Mouse (Mus musculus) megakaryocyte progenitor cell, adult 5-6 weeks (primary cell): ENCODE data around the gene Rab3il1. TPM values are rescaled to one million over a fixed set of nuclear protein-coding genes. Genes with fewer than 3 reads are reported as not detected.

Experiments used
- ATAC-seq: replicated peaks from 2 replicates; pipeline ENCODE4 v1.8.0; 2016; ENCODE audit warnings: mild to moderate bottlenecking, moderate TSS enrichment, inconsistent platforms; ENCODE audit not compliant: poor library complexity
- total RNA-seq, 2 experiments: library from RNA; stranded (forward) in 1 of 2; stranded (reverse) in 1 of 2; fragments of 157-497, 149-512 nt in 1 of 2; fragments of 200-1000 nt in 1 of 2; gene quantifications; 2 replicates each; pipeline versions ENCODE4 v1.2.3 to v1.2.4; 2015 to 2017

Gene Rab3il1
- total RNA-seq, 2 experiments from 2014 or later: 3.0 to 3.4 TPM

DNA sequence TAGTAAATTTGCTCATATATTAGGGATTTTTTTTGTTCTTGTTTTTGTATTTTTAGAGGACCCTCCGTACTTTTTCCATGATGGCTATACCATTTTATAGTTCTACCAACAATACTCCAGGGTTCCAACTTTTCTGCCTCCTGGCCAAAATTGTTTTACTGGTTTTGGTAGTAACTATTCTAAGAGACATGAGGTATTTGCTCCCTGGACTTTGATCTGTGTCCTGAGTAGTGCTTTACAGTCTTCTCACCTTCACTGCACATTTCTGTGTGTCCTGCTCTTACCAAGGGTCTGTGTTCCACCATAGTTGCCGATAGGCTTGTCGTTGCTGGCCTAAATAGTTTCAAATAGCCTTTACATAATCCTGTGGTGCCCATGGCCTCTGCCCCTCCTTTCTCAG is 36.9 kb downstream of the Rab3il1 start:
- ATAC-seq: no peak

GRCm38 (mm10) chr19:10038910-10039309 is 37.4 kb downstream of the Rab3il1 start:
- no peak for ATAC-seq

GRCm38 (mm10) chr19:10039615-10040014 is 38.1 kb downstream of the Rab3il1 start:
- ATAC-seq: no peak

- no peak for ATAC-seq
Measured at GRCm38 (mm10) chr19:10040866-10041387, 39.5 kb downstream of the Rab3il1 start.

GRCm38 (mm10) chr19:10041388-10042148 is 40.1 kb downstream of the Rab3il1 start, which contains the start of gene Fads3:
TSS of gene Fads3 (plus strand) at chr19:10041569.
- ATAC-seq: peak; percentile 37

GRCm38 (mm10) chr19:10042232-10042631 is 40.8 kb downstream of the Rab3il1 start:
- 0 out of 2 replicates have a peak, but pooled peaks have one; percentile 12 for ATAC-seq

DNA sequence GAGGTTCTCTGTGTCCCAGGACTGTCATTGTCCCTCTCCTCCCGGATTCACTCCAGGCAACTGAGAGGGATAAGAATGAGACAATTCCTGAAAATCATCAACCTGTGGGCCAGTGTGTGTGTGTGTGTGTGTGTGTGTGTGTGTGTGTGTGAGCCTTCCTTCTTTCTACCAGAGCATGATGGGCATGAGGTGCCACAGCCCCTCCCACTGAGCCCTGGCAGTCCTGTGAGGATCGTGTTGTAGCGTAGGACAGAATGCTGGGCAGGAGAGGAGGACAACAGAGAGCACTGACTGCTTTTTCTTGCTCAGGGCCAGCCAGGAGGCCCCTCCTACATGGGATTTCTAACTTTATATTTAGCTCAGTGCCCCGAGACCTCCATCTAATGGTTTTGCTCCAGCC is 41.3 kb downstream of the Rab3il1 start:
- no peak for ATAC-seq

GRCm38 (mm10) chr19:10043643-10044042 is 42.2 kb downstream of the Rab3il1 start:
- ATAC-seq: no peak

DNA sequence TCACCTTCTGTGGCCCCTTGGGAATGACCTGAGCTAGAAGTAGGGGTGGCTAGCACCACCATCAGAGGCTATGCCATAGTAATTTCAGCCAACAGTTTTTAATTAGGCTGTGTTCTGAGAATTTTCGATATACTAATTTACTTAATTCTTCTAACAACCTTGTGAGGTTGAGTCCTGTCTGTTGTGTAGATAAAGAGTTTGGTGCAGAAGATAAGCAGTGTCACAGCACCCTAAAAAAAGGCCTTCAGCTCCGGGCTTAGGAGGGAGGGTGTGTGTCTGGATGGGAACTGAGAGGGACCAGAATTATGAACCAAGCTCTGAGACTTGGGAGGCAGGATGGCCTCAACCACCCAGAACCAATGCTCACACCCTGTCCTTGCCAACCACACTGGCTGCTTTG is 44.2 kb downstream of the Rab3il1 start:
- ATAC-seq: peak; percentile 58

GRCm38 (mm10) chr19:10046346-10046745 is 44.9 kb downstream of the Rab3il1 start:
- no peak for ATAC-seq

GRCm38 (mm10) chr19:10046983-10047382 is 45.5 kb downstream of the Rab3il1 start:
- peak; percentile 57 for ATAC-seq

- no peak for ATAC-seq
Measured at GRCm38 (mm10) chr19:10049533-10049932, 48.1 kb downstream of the Rab3il1 start.

- no peak for ATAC-seq
Measured at GRCm38 (mm10) chr19:10050438-10050837, 49.0 kb downstream of the Rab3il1 start.

GRCm38 (mm10) chr19:10052698-10053097 is 51.2 kb downstream of the Rab3il1 start:
- peak; percentile 44 for ATAC-seq

DNA sequence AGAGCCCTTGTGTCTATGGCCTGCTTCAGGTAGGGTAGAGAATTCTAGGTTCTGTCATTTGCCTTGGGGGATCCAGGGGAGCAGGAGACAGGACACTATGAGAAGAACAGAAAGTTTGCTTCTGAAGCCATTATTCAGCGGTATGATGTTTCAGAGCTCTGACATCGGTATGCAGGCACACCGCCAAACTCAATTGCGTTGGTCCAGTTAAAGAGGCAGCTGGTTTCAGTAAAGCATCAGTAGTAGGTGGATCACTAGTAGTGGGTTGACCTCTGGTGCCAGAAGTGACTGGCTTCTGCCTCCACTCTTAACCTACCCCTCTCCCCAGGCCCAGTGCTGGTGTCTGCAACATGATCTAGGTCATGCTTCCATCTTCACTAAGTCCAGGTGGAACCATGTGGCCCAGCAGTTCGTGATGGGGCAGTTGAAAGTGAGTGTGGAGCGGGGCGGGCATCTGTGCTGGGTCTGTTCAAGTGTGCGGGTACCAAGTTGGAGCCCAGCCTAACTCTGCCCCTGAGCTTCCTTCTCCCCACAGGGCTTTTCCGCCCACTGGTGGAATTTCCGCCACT is 52.3 kb downstream of the Rab3il1 start:
- no peak for ATAC-seq

DNA sequence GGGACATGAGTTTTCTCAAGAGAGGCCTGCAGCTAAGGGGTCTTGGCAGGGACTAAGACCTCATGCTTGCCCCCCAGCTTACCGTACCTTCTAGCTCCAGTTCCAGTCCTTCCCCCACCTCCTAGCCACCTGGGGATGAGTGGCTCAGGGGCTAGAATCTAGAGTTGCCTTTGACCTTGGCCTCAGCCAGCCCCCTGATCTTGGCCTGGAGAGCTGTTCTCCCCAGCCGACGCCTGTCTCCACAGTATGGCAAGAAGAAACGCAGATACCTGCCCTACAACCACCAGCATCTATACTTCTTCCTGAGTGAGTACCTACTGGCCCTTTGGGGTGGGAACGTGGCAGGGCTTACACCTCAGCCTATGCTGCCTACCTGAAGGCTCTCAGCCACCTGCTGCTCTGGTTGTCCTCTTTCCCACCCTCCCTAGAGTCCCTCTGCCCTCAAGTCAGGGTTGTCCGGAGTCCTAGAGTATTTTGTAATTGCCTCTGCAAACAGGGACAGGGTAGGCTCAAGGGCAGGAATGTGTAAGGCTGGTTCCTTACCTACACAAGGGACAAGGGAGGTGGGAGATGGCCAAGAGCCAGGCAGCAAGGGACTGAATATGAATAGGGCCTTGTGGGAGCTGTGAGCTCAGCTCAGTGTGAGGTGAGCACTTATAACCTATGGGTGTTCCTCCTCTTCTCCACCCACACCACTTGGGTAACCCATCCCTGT is 53.0 kb downstream of the Rab3il1 start:
- no peak for ATAC-seq

DNA sequence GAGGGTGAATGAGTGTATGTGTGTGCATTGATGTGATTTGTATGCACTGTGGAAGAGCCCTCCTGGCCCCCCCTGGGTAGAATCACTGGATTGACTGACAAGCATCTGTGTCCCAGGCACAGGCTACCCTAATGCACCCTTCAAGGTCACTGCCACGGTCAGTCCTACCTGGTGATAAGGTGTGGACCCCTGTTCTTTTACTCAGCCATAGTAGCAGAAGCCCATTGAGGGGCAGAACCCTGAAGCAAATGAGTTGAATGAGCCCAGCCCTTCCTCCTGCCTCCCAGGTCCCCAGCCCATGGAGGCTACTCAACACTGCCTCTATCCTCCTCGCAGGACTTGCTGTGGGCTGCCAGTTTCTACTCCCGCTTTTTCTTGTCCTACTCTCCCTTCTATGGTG is 53.8 kb downstream of the Rab3il1 start:
- ATAC-seq: no peak

- ATAC-seq: no peak
Measured at GRCm38 (mm10) chr19:10055783-10056660, 54.6 kb downstream of the Rab3il1 start.

DNA sequence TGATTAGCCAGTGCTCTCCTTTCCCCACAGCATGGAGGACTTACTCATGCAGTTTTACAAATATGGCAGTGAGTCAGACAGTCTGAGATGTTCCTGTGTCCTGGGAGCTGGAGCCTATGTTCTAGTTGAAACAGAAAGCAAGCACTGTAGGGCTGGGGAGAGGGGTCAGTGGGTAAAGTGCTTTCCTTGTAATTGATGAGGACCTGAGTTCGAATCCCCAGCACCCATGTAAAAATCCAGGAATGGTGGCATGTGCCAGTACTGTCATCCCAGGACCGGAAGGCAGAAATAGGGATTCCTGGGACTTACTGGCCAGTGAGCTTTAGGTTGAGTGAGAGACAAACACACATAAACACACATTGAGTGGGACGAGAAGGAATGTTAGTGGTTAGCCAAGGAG is 55.2 kb downstream of the Rab3il1 start:
- no peak for ATAC-seq

DNA sequence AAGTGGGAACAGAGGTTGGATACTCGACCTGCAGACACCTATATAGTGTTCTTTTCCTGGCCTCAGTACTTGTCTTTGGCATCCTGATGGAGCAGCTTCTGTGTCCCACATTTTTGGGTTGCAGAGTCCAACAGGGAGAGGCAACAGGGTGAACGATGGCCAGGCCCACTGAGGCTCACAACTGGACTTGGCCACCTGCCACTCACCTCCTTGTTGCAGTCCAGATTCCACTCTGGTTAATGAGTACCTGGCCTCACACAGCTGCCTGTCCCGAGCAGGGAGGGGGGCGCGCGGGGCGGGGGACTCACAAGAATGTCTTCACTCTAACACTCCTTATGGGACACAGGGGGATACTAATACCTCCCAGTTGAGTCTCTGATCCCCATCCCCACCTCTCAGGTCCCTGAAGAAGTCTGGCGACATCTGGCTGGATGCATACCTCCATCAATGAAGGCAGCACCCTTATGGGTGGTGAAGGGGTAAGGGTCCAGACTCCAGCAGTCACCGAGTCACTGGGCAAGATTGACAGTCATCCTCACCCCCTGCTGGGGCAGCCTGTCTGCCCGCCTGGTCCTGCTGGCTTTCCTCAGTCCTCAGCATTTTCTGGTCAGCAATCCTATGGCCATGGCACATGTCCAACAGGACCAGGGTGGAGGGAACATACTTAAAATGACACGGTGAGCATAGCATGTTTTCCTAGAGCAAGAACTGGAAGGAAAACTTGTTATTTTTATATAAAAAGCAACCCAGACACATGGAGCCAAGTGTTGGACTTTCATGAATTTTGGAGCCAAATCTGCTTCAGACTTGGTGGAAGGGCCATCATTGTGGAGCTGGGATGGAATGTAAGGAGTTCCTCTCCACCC is 56.2 kb downstream of the Rab3il1 start:
- no peak for ATAC-seq
